Mouse (Mus musculus): ENCODE results near the gene 1700020A23Rik. TPM values are rescaled to one million over a fixed set of nuclear protein-coding genes. Genes with fewer than 3 reads are reported as not detected.

Gene 1700020A23Rik
- total RNA-seq, 2 experiments from 2014 or later: not detected

DNA sequence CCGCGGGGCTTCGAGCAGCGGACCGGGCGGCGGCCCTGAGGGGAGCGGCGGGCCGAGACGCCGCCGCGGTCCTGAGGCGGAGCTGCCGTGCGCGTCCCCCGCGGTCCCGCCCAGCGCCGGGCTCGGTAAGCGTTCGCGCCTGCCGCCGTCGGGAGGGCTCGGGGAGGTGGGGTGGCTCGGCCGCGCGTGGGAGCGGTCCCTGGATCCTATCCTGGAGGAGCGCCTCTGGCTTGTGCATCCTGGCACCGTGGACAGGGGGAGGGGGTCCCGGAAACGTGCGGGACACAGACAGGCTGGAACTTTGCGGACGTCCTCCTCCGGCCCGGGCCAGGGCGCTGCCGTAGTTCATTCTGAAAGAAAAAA, 45.4 kb downstream of the 1700020A23Rik start:
- DNase-seq (ENCODE audit: low spot score in 2 of 2): peak; percentile 71 to 80

GRCm38 (mm10) chr2:130451086-130451726, 46.1 kb downstream of the 1700020A23Rik start:
- DNase-seq (ENCODE audit: low spot score in 2 of 2): no peak

DNA sequence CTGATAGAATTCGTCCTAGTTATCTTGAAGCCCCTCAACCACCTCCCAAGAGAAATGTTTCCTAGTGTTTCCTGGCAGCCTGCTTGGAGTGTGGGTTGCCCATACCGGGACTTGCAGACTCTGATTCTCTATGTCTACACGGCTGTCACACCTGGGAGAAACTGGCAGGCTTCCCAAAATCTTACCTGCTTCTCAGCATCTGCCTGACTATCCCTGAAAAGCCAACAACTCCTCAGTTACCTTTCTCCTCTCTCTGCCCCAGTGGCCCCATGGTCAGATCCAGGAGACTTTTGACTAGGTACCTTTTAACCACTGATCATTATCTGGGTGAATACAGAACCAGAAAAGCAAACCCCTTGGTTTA, 46.6 kb downstream of the 1700020A23Rik start:
- DNase-seq (ENCODE audit: low spot score in 2 of 2): no peak

DNA sequence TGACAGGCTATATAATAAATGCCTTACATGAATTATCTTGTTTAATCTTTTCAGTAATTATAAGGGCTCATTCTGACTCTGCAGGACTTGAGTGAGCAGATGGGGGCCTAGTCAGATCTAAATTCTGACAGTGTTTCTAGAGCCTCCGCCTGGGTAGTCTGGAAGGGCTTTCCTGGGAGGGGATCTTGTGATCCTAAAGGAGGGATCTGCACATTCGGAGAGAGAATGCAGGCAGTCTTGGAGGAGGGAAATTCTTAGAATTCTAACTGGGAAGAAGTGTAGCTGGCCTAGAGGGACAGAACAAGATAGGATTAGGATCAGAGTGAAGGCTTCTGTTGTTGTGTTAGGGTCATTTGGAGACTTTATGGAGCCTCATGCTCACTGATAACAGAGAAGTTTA, 47.2 kb downstream of the 1700020A23Rik start:
- DNase-seq (ENCODE audit: low spot score in 2 of 2): no peak

DNA sequence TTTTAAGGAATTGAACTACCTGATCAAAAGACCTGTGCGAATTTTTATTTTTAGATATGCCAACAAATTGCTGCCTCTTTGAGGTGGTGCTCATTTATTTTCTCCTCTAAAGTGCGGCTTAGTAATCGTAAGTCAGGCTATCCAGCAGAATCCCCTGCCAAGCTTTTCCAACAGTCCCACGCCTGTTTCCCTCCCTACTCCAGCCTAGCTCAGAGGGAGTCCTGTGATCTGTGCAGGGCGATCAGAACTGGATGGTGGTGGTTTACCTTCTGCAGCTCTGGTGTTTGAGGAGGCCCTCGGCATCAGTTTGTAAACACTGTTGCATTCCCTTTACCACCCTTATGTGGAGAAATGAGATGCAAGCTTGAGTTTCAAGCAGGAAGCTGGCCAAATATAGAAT, 48.4 kb downstream of the 1700020A23Rik start:
- DNase-seq (ENCODE audit: low spot score in 2 of 2): no peak

DNA sequence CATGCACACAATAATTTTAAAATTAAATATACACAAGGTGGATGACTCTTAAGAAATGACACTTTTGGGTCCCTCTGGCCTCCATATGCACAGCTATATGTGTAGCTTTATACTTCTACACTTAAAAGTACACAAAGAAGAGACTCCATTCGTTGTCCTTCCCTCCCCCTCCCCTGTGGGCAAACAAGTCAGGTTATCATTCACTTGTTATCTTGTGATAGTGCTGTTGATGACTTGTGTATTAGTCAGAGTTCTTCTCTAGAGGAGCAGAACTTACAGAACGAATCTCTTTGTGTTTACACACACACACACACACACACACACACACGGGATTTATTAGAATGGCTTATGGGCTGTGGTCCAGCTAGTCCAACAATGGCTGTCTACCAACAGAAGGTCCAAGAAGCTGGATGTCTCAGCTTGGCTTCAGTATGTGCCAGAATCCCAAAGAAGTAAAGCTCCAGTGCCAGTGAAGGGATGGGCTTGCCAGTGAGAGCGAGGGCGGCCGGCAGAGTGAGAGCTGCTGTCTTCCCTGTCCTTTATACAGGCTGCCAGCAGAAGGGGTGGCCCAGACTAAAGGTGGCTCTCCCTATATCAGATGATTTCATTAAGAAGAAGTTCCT, 49.8 kb downstream of the 1700020A23Rik start:
- DNase-seq (ENCODE audit: low spot score in 2 of 2): peak; percentile 45 to 52

Other genes starting within 250 kb of the 1700020A23Rik start
- gene Snrpb, start 225.9 kb upstream of the 1700020A23Rik start, total RNA-seq (2021): 100 to 1,000 TPM; 103 to 106 TPM
- gene Tmc2, start 210.1 kb upstream of the 1700020A23Rik start, total RNA-seq (2021): not detected
- gene Nop56, start 130.8 kb upstream of the 1700020A23Rik start, total RNA-seq (2021): 100 to 1,000 TPM; 171 to 187 TPM
- gene Idh3b, start 120.7 kb upstream of the 1700020A23Rik start, total RNA-seq (2021): 100 to 1,000 TPM; 228 to 246 TPM
- 10 to 100 TPM; 15.6 to 16.2 TPM for gene Ebf4, start 110.1 kb upstream of the 1700020A23Rik start, total RNA-seq (2021)
- 10 to 100 TPM; 16.9 to 20.0 TPM for gene Cpxm1, start 7.7 kb upstream of the 1700020A23Rik start, total RNA-seq (2021)
- gene Gm28372, start within 50 bp of the 1700020A23Rik start, total RNA-seq (2021): not detected
- gene Tmem239, start 1.2 kb downstream of the 1700020A23Rik start, total RNA-seq (2021): not detected
- gene Vps16, start 19.1 kb downstream of the 1700020A23Rik start, total RNA-seq (2021): 10 to 100 TPM; 87.1 to 98.7 TPM
- 10 to 100 TPM; 19.1 to 23.3 TPM for gene Pced1a, start 19.4 kb downstream of the 1700020A23Rik start, total RNA-seq (2021)
- gene Ptpra, start 45.0 kb downstream of the 1700020A23Rik start, total RNA-seq (2021): 100 to 1,000 TPM; 283 to 297 TPM
- 10 to 100 TPM; 73.6 to 81.5 TPM for gene Mrps26, start 158.5 kb downstream of the 1700020A23Rik start, total RNA-seq (2021)
- not detected for gene Oxt, start 170.9 kb downstream of the 1700020A23Rik start, total RNA-seq (2021)
- not detected for gene Avp, start 177.3 kb downstream of the 1700020A23Rik start, total RNA-seq (2021)
- 1 to 10 TPM; 8.1 to 8.7 TPM for gene Fastkd5, start 224.8 kb downstream of the 1700020A23Rik start, total RNA-seq (2021)
- gene Ubox5, start 224.8 kb downstream of the 1700020A23Rik start, total RNA-seq (2021): 1 to 10 TPM; 7.4 to 8.2 TPM
- gene Lzts3, start 237.5 kb downstream of the 1700020A23Rik start, total RNA-seq (2021): 10 to 100 TPM; 43.9 to 50.5 TPM